Mouse (Mus musculus) liver, postnatal 0 days (tissue): ENCODE results near the gene Rtl5.

ENCODE experiments used
- CTCF ChIP-seq: sonication (generic); IDR thresholded peaks from 2 replicates; pipeline ENCODE4 v1.5.1; 2016; ENCODE audit warnings: antibody characterized with exemption, low read depth
- EP300 ChIP-seq: IDR thresholded peaks from 2 replicates; pipeline ENCODE4 v1.6.1; 2016; ENCODE audit warnings: antibody characterized with exemption, low read depth, mild to moderate bottlenecking

GRCm38 (mm10) chrX:102064062-102064461 lies 7.0 kb downstream of the Rtl5 start:
- TF ChIP-seq CTCF (no peak), EP300 (no peak)
